Mouse (Mus musculus): ENCODE data around the gene Trmt13. TPM values are rescaled to one million over a fixed set of nuclear protein-coding genes. Genes with fewer than 3 reads are reported as not detected.

Trmt13 gene
- total and polyA plus RNA-seq, 3 experiments = 9.9 to 20.9 (median 11.1) TPM

- dilution Hi-C loops (cut with MboI; ENCODE audit: extremely low pct_ligation_motif_present, extremely low pct_unique_long_range_greater_than_20kb, low sequenced_read_pairs) (no loop called here), in situ Hi-C loops (cut with MboI; ENCODE audit: low pct_ligation_motif_present, low pct_unique_long_range_greater_than_20kb, low sequenced_read_pairs) (no loop called here)
- no peak for TF ChIP-seq UBTF (IDR thresholded peaks at IDR 0.05; ENCODE audit: low read depth, low read length)
- no peak for TF ChIP-seq SIN3A (IDR thresholded peaks at IDR 0.05; ENCODE audit: low read length)
- Histone ChIP-seq H3K79me2 (replicated peaks; ENCODE audit: control insufficient read depth, extremely low read depth, insufficient read depth, poor library complexity, severe bottlenecking) (no peaks in the 10 kb centered on the region), H3K4me2 (ENCODE audit: insufficient read depth, low read depth, poor library complexity, severe bottlenecking) (no peak overlapping the region), H3K9me3 (replicated peaks; ENCODE audit: low read length) (no peaks in the 10 kb centered on the region), H3K27me3 (replicated peaks) (no peaks in the 10 kb centered on the region), H3K4me3 (replicated peaks in 1 of 3; ENCODE audit: low read depth in 2 of 3, low read length in 2 of 3, poor library complexity in 1 of 3) (no peak overlapping the region), H3K4me1 (ENCODE audit: control insufficient read depth in 1 of 2, insufficient read depth in 2 of 2) (peaks cover 0 to 7% of the 10 kb centered on the region in 2 experiments; a peak in 2 of 4 replicates), H3K36me3 (replicated peaks in 1 of 2; ENCODE audit: control insufficient read depth in 1 of 2, insufficient read depth in 1 of 2, low read length in 1 of 2) (peaks cover 60 to 95% of the 10 kb centered on the region in 2 experiments), H3K27ac (ENCODE audit: insufficient read depth, low read depth) (no peak overlapping the region), H3K9ac (ENCODE audit: insufficient read depth, low read depth) (no peak overlapping the region)
- no peak for DNase-seq (ENCODE audit: extremely low read depth)
Measured at GRCm38 (mm10) chr3:116638572-116638971, 24.2 kb upstream of the Trmt13 start.

GRCm38 (mm10) chr3:116637693-116638476 is 23.5 kb upstream of the Trmt13 start:
- DNase-seq (ENCODE audit: extremely low read depth) = no peak
- Histone ChIP-seq H3K27me3 (replicated peaks) (no peaks in the 10 kb centered on the region), H3K9me3 (replicated peaks; ENCODE audit: low read length) (no peaks in the 10 kb centered on the region), H3K79me2 (replicated peaks; ENCODE audit: control insufficient read depth, extremely low read depth, insufficient read depth, poor library complexity, severe bottlenecking) (no peaks in the 10 kb centered on the region), H3K4me3 (replicated peaks in 1 of 3; ENCODE audit: low read depth in 2 of 3, low read length in 2 of 3, poor library complexity in 1 of 3) (no peak overlapping the region), H3K9ac (ENCODE audit: insufficient read depth, low read depth) (no peak overlapping the region), H3K4me1 (ENCODE audit: control insufficient read depth in 1 of 2, insufficient read depth in 2 of 2) (peaks cover 0 to 7% of the 10 kb centered on the region in 2 experiments; a peak in 2 of 4 replicates), H3K36me3 (replicated peaks in 1 of 2; ENCODE audit: control insufficient read depth in 1 of 2, insufficient read depth in 1 of 2, low read length in 1 of 2) (peaks cover 57 to 95% of the 10 kb centered on the region in 2 experiments), H3K4me2 (ENCODE audit: insufficient read depth, low read depth, poor library complexity, severe bottlenecking) (no peak overlapping the region), H3K27ac (ENCODE audit: insufficient read depth, low read depth) (no peak overlapping the region)
- dilution Hi-C loops (cut with MboI; ENCODE audit: extremely low pct_ligation_motif_present, extremely low pct_unique_long_range_greater_than_20kb, low sequenced_read_pairs) = no loop called here
- in situ Hi-C loops (cut with MboI; ENCODE audit: low pct_ligation_motif_present, low pct_unique_long_range_greater_than_20kb, low sequenced_read_pairs) = no loop called here
- TF ChIP-seq CTCF (conservative IDR thresholded peaks at IDR 0.05 in 1 of 2, IDR thresholded peaks at IDR 0.05 in 1 of 2; ENCODE audit: low read depth in 2 of 2, low read length in 2 of 2) (no peak), ZMIZ1 (IDR thresholded peaks at IDR 0.05; ENCODE audit: low read depth, low read length) (no peak), UBTF (IDR thresholded peaks at IDR 0.05; ENCODE audit: low read depth, low read length) (no peak)

GRCm38 (mm10) chr3:116635799-116636198 is 21.4 kb upstream of the Trmt13 start:
- in situ Hi-C loops (cut with MboI; ENCODE audit: low pct_ligation_motif_present, low pct_unique_long_range_greater_than_20kb, low sequenced_read_pairs) = no loop called here
- DNase-seq (ENCODE audit: extremely low read depth) = no peak

More at GRCm38 (mm10) chr3:116635799-116636198, 21.4 kb upstream of the Trmt13 start:
- H3K9me3 ChIP-seq (replicated peaks; ENCODE audit: low read length) = no peaks in the 10 kb centered on the region
- no peak overlapping the region for H3K27ac ChIP-seq (ENCODE audit: insufficient read depth, low read depth)
- no peak overlapping the region for H3K9ac ChIP-seq (ENCODE audit: insufficient read depth, low read depth)
- H3K27me3 ChIP-seq (replicated peaks) = no peaks in the 10 kb centered on the region
- no peak overlapping the region for H3K4me3 ChIP-seq (replicated peaks in 1 of 3; ENCODE audit: low read depth in 2 of 3, low read length in 2 of 3, poor library complexity in 1 of 3)
- H3K79me2 ChIP-seq (replicated peaks; ENCODE audit: control insufficient read depth, extremely low read depth, insufficient read depth, poor library complexity, severe bottlenecking) = no peaks in the 10 kb centered on the region; the same call in 1 of the 2 replicates
- dilution Hi-C loops (cut with MboI; ENCODE audit: extremely low pct_ligation_motif_present, extremely low pct_unique_long_range_greater_than_20kb, low sequenced_read_pairs) = no loop called here
- H3K36me3 ChIP-seq (replicated peaks in 1 of 2; ENCODE audit: control insufficient read depth in 1 of 2, insufficient read depth in 1 of 2, low read length in 1 of 2) = peaks cover 53 to 94% of the 10 kb centered on the region in 2 experiments
- TF ChIP-seq MAZ (IDR thresholded peaks at IDR 0.05; ENCODE audit: low read depth, low read length) (no peak), CHD2 (IDR thresholded peaks at IDR 0.05; ENCODE audit: low read length) (no peak), ZC3H11A (IDR thresholded peaks at IDR 0.05; ENCODE audit: low read depth, low read length) (no peak), CHD1 (IDR thresholded peaks at IDR 0.05; ENCODE audit: low read depth, low read length) (no peak), JUND (conservative IDR thresholded peaks at IDR 0.05; ENCODE audit: low read depth, low read length) (no peak), POLR2A (IDR thresholded peaks at IDR 0.05; ENCODE audit: low read depth, low read length) (no peak), ZNF384 (IDR thresholded peaks at IDR 0.05; ENCODE audit: low read depth, low read length) (no peak), EP300 (IDR thresholded peaks at IDR 0.05; ENCODE audit: low read length) (no peak), HCFC1 (IDR thresholded peaks at IDR 0.05; ENCODE audit: low read depth, low read length) (no peak), PAX5 (IDR thresholded peaks at IDR 0.05; ENCODE audit: low read length) (no peak), UBTF (IDR thresholded peaks at IDR 0.05; ENCODE audit: low read depth, low read length) (no peak)
- H3K4me2 ChIP-seq (ENCODE audit: insufficient read depth, low read depth, poor library complexity, severe bottlenecking) = no peak overlapping the region
- H3K4me1 ChIP-seq (ENCODE audit: control insufficient read depth in 1 of 2, insufficient read depth in 2 of 2) = peaks cover 0 to 7% of the 10 kb centered on the region in 2 experiments; a peak in 2 of 4 replicates

All from CH12.LX (cell line).